Mouse (Mus musculus) lung, postnatal 14 days (tissue): ENCODE results near the gene Taar2.

ENCODE experiments used
- DNase-seq: peaks from one replicate; pipeline ENCODE4 v3.0.0; 2021

The Taar2 gene

GRCm38 (mm10) chr10:23938312-23938711 is at the start of gene Taar2:
Gene Taar2, plus strand, starts transcription at chr10:23938572.
- no peak for DNase-seq

DNA sequence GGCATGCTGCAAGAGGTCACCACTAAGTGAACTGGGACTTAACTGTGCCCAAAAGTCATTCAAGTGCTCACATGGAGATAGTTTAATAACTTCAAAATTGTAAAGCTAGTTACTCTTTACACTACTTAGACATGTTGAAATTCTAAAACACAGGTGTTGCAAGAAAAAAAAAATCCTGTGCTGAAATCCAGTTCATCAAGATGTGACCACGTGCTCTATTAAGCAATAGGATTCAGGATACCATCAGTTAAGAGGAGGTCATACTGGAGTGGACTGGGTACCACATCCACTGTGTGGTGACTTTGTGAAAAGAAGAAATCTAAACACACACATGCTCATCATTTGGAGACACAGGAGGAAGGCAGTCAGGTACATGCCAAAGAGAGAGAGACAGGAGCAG is 45.4 kb upstream of the Taar2 start:
- DNase-seq, result no peak

DNA sequence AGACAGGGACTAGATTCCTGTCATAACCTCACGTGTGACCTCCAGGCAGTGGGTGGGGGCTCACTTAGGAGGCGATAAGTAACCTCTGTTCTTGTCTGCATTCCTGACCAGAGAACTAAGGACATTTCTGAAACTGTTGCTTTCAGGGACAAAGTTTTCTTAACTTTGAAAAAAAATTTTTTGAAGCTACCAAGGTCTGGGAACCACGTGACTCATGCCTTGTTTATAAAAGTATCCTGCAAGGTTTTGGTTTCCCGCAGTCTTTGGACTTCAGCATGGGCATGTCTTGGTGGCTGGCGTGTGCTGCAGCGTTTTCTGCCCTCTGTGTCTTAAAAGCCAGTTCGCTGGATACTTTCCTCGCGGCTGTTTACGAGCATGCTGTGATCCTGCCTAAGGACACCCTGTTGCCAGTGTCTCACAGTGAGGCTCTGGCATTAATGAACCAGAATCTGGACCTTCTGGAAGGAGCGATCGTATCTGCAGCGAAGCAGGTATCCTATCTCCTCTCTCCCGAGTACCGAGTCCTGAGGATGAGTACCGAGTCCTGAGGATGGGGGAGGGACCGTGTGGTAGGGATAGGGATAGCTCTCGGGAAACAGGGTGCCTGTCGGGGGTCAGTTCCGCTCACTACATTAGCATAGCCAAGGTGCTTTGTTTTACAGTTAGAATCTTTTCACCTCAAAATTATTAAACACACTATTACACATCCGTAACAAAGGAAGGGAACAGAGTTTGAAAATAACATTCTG is 43.6 kb upstream of the Taar2 start, which contains the start of gene Vnn1:
Vnn1 (plus strand) TSS at position 88 of the 749 bp plus-strand sequence.
- DNase-seq, result no peak

GRCm38 (mm10) chr10:23895376-23895775 is 43.0 kb upstream of the Taar2 start:
- DNase-seq, result no peak

GRCm38 (mm10) chr10:23901119-23901518 is 37.3 kb upstream of the Taar2 start:
- no peak for DNase-seq

- DNase-seq, result no peak
Measured at GRCm38 (mm10) chr10:23905661-23906060, 32.7 kb upstream of the Taar2 start.

DNA sequence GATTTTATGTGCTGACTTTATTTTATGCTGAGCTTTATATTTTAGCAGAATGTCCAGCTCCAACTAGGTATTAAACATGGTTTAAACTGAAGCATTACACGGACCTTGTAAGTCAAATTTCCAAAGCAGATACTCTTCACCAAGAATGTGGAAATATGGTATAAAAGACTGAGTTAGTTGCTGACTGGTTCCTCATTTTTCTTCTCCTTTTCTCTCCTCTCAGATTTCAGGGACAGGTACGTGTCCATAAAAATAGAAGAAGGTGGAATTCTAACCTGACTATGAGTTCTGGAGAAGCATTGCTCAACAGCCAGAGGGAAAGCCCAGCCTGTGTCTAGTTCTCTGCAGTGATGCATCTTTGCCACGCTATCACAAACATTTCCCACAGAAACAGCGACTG is 18.3 kb upstream of the Taar2 start, which contains the start of gene Taar1:
Taar1 (plus strand) TSS at position 301 of the 400 bp plus-strand sequence.
- DNase-seq, result no peak

GRCm38 (mm10) chr10:23922468-23922867 is 15.9 kb upstream of the Taar2 start:
- no peak for DNase-seq

GRCm38 (mm10) chr10:23923941-23924340 is 14.4 kb upstream of the Taar2 start:
- DNase-seq, result no peak

DNA sequence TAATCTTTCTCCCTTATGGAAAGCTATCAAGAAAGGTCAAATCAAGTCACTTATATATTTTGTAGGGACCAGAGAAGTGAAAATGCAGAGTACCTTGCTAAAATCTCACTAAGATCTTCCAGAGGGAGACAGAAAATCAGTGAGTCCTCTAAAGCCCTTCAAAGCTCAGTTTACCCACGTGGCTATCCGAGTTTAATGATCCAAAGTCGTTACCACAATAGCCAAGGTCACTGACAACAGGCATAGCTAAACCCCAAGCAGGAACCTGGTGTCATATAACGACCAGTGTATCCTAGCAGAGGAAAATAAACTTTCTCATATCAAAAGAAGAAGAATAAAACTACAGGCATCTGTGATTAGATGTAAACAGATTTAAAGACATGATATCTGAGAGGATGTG is 759 bp upstream of the Taar2 start:
- DNase-seq, result no peak

DNA sequence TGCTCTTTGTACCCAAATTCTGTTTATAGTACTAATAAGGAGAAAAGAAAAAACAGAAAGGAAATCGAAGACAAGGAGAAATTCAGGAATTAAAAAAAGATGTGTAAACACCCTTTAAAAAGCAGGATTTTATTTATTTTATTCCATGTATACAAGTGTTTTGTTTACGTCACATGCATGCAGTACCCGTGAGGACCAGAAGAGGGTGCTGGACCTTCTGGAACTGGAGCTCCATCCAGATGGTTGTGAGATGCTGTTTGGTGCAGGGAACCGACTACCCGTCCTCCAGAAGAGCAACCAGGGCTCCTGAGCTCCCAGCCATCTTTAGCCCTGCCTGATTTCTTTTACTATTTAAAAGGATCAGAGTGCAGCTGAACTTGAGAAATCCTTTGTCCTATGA is 4.1 kb downstream of the Taar2 start:
- no peak for DNase-seq

DNA sequence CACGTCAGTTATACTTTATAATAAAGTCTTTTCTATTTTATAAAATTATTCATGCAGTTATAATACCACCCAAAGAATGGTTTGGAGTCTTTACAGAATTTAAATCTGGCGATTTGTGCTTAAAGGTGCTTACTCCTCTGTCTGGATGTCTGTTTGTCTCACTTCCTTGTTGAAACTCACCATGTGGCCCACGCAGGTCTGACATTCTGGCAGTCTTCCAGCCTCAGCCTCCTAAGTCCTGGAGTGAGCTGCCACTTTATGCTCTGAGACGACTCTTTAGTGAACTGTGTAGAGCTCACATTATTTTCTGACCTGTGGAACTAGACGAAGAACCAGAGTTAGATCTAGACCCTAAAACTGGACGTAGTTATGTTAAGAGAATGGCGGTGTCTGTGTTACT is 9.7 kb downstream of the Taar2 start:
- DNase-seq, result peak; percentile 7

DNA sequence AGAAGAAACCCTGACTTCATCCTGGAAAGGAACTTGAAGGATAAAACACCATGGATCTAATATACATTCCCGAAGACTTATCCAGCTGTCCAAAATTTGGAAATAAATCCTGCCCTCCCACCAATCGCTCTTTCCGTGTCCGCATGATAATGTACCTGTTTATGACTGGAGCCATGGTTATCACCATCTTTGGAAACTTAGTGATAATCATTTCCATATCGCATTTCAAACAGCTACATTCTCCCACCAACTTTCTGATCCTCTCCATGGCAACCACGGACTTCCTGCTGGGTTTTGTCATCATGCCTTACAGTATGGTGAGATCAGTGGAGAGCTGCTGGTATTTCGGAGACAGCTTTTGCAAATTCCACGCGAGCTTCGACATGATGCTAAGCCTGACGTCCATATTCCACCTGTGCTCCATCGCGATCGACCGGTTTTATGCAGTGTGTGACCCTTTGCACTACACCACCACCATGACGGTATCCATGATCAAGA is 11.2 kb downstream of the Taar2 start, which contains the start of gene Taar3:
Taar3 (plus strand) TSS at position 51 of the 498 bp plus-strand sequence.
- no peak for DNase-seq

DNA sequence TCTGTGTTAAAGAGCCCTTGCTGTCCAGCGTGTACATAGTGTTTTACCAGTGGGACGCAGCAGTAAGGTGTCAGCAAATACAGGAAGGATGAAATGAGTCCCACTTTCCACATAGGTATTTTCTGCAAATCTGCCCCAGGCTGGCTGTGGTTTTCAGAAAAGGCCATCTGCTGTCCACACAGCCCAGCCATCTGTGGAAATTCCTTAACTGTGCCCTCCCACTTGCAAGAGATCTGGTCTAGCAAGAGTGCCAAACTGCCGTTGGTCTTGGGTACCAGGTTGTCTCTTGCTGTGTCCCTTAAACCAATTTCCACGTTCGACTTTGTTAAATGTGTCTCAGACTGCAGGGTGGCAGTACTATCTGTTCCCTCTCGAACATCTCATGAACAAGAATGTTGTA is 13.3 kb downstream of the Taar2 start:
- DNase-seq, result no peak

GRCm38 (mm10) chr10:23959071-23959470 is 20.7 kb downstream of the Taar2 start:
- DNase-seq, result no peak

DNA sequence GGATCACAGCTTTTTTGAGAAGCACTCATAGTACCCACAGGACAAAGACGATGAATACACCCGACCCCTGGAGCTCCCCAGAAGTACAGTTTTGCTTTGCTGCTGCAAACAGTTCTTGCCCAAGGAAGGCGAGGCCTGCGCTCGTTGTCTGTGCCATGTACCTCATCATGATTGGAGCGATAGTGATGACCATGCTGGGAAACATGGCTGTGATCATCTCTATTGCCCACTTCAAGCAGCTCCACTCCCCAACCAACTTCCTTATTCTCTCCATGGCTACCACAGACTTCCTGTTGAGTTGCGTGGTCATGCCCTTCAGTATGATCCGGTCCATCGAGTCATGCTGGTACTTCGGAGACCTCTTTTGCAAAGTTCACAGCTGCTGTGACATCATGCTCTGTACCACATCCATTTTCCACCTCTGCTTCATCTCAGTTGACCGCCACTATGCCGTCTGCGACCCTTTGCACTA is 22.1 kb downstream of the Taar2 start, which contains the start of gene Taar4:
Taar4 (plus strand) TSS at position 51 of the 472 bp plus-strand sequence.
- no peak for DNase-seq

- DNase-seq, result no peak
Measured at GRCm38 (mm10) chr10:23963444-23963843, 25.1 kb downstream of the Taar2 start.

- DNase-seq, result no peak
Measured at GRCm38 (mm10) chr10:23964921-23965610, 26.7 kb downstream of the Taar2 start.

DNA sequence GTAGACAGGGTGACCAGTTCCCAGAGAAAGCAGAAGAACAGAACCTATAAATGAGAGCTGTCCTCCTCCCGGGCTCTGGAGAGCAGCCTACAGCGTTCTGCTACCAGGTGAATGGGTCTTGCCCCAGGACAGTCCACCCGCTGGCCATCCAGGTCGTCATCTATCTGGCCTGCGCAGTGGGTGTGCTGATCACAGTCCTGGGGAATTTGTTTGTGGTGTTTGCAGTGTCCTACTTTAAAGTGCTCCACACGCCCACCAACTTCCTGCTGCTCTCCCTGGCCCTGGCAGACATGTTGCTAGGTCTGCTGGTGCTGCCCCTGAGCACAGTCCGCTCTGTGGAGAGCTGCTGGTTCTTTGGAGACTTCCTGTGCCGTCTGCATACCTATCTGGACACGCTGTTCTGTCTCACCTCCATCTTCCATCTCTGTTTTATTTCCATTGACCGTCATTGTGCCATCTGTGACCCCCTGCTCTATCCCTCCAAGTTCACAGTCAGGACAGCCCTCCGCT is 32.3 kb downstream of the Taar2 start, which contains the start of gene Taar5:
Taar5 (plus strand) TSS at position 51 of the 510 bp plus-strand sequence.
- DNase-seq, result no peak

DNA sequence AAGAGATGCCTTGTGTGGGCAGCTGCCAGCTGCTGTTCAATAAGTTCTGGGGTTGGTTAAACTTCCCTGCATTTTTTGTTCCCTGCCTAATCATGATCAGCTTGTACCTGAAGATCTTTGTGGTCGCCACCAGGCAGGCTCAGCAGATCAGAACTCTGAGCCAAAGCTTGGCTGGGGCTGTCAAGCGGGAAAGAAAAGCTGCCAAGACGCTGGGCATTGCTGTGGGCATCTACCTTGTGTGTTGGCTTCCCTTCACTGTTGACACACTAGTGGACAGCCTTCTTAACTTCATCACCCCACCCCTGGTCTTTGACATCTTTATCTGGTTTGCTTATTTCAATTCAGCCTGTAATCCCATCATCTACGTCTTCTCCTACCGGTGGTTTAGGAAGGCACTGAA is 32.9 kb downstream of the Taar2 start:
- no peak for DNase-seq

- no peak for DNase-seq
Measured at GRCm38 (mm10) chr10:23977958-23978357, 39.6 kb downstream of the Taar2 start.

- peak; percentile 76 for DNase-seq
Measured at GRCm38 (mm10) chr10:23978901-23979705, 40.7 kb downstream of the Taar2 start.

- no peak for DNase-seq
Measured at GRCm38 (mm10) chr10:23985546-23985945, 47.2 kb downstream of the Taar2 start, which contains the start of gene Taar6. Gene Taar6, minus strand, starts transcription at chr10:23985646.
